12 mouse cellular contexts compared by ENCODE assay signal in genomic region chr2:173405629-173406028, GRCm38 (mm10).
"Had no signal": no experiment of that assay in that cellular context is flagged by ENCODE, and none has a peak within 500 bp of the region (broad histone marks: within the 10 kb centered on the region; RNA-seq: fewer than 3 reads in every experiment).

No protein-coding gene starts in this region.

- H3K27me3 ChIP-seq: midbrain, embryonic 13.5 days; neural tube, embryonic 15.5 days had no signal

- H3K27ac ChIP-seq: kidney, embryonic 15.5 days; left cerebral cortex, adult 2 months; liver, embryonic 14.5 days; neural tube, embryonic 15.5 days had no signal

- H3K4me3 ChIP-seq: kidney, embryonic 15.5 days; left cerebral cortex, adult 2 months; limb, embryonic 12.5 days; midbrain, embryonic 13.5 days; myocyte; neural tube, embryonic 15.5 days had no signal

- H3K9ac ChIP-seq: kidney, embryonic 15.5 days; limb, embryonic 12.5 days; liver, embryonic 14.5 days; midbrain, embryonic 13.5 days; neural tube, embryonic 15.5 days had no signal

- H3K36me3 ChIP-seq: kidney, embryonic 15.5 days; limb, embryonic 12.5 days; midbrain, embryonic 13.5 days; neural tube, embryonic 15.5 days had no signal

- DNase-seq: kidney, adult 2 months; kidney, postnatal 14 days; lung, adult 18-20 months; right cerebral cortex, adult 18-20 months; right cerebral cortex, postnatal 25 days had no signal

- H3K9me3 ChIP-seq: neural tube, embryonic 15.5 days had no signal

- H3K4me2 ChIP-seq: kidney, embryonic 15.5 days; limb, embryonic 12.5 days; neural tube, embryonic 15.5 days had no signal
